Mouse (Mus musculus): ENCODE measurements at regions not wholly inside any gene's neighbourhood (a gene's known extent, or its start where the extent isn't known, plus 50 kb on each side); places are given as distances from the start of the nearest gene placed in this dataset.

GRCm38 (mm10) chr15:65733326-65733725, 718.6 kb upstream of the Gm21961 start:
- DNase-seq, result peak; percentile 19

GRCm38 (mm10) chr15:65731308-65731707, 716.6 kb upstream of the Gm21961 start:
- DNase-seq, result no peak

- no peak for DNase-seq
Observed at GRCm38 (mm10) chr15:65727061-65727460, 712.4 kb upstream of the Gm21961 start.

GRCm38 (mm10) chr15:65726271-65726670, 711.6 kb upstream of the Gm21961 start:
- DNase-seq, result no peak

GRCm38 (mm10) chr15:65703559-65703958, 688.9 kb upstream of the Gm21961 start:
- peak; percentile 44 for DNase-seq

GRCm38 (mm10) chr15:65701510-65701909, 686.8 kb upstream of the Gm21961 start:
- DNase-seq, result no peak

GRCm38 (mm10) chr15:65698596-65698995, 683.9 kb upstream of the Gm21961 start:
- no peak for DNase-seq
